Mouse (Mus musculus): ENCODE measurements at regions not wholly inside any gene's neighbourhood (a gene's known extent, or its start where the extent isn't known, plus 50 kb on each side); places are given as distances from the start of the nearest gene placed in this dataset.

- no peak for DNase-seq (ENCODE audit: low read depth, low spot score)
These were observed 54.0 kb upstream of the Thsd7b start for GRCm38 (mm10) chr1:129219098-129219497.

DNA sequence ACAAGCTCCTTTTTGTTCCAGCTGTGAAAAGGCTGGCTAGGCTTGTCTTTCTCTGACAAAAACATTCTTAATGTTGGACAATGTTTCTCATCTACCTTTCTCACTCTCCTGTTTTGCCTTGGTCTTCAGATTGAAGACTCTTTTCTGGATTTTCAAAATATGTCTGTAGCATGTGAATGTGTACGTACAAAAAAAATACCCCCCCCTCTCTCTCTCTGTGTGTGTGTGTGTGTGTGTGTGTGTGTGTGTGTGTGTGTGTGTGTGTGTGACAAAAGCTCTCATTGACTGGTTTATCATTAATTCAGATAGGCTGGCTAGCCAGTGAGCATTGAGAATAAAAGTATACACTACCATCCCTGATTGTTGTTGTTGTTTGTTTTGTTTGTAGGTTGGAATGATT is 64.3 kb upstream of the Thsd7b start:
- no peak for DNase-seq (ENCODE audit: low read depth, low spot score)

GRCm38 (mm10) chr1:129208406-129208805 is 64.7 kb upstream of the Thsd7b start:
- no peak for DNase-seq (ENCODE audit: low read depth, low spot score)

DNA sequence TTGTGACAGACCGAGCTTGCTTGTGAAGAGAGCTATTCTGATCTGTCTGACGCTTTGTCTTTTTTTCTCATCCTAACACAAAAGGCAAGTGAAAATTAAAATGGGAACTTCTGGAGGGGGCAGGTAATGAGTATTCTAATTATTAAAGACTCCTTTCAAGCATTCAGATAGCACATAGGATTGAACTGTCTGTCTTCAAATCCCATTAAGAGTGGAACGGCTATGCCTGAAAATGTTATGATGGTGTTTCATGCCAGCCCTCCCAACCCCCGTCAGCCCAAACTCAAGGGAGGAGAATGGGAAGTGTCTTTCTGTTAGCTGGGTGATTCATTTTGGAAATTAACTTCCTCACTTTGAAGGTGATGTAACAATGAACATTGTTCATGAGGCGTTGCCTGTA is 65.4 kb upstream of the Thsd7b start:
- no peak for DNase-seq (ENCODE audit: low read depth, low spot score)

DNA sequence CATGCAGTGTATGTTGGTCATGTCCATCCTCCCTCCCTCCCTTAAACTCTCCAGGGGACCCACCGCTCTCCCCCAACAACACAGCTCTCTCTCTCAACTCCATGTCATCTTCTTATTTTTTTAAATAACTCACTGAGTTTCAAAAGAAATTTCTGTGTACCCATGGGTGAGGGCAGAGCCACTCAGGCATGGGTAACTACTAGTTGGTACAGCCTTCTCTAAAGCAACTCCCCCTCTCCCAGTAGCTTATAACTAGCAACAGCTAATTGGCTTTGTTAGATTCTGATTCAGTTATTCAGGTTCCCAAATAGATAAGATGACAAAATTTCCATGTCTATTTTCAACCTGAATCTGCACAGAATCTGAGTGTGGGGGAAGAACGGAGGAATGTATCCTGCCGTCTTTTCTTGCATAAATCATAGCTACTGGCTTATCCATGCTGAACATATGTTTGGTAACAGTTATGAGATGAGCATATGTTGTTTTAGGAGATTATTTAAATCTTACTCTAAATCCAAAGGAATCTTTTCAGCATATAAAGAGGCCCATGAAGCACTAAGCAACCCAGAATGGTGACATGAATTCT is 92.8 kb upstream of the Thsd7b start:
- no peak for DNase-seq (ENCODE audit: low read depth, low spot score)

GRCm38 (mm10) chr1:129169936-129170335 is 103.2 kb upstream of the Thsd7b start:
- DNase-seq (ENCODE audit: low read depth, low spot score): no peak

DNA sequence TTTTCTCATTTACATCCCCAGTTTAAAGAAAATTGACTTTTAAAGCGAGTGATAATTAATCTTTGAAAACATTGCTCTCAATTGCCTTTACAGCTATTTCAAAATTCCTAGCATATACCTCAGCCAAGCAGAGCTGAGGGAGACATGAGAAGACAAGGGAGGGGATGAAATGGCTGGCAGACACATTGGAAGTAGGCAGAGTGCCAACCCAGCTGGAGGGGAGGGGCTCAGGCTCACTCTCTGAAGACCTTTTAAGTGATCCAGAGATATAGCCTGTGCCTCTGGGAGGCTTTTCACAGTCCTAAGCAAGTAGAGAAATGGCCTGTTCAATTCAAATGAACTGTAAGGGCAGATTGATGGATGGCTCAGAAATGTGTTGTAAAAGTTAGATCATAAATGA is 122.5 kb upstream of the Thsd7b start:
- DNase-seq (ENCODE audit: low read depth, low spot score): no peak

DNA sequence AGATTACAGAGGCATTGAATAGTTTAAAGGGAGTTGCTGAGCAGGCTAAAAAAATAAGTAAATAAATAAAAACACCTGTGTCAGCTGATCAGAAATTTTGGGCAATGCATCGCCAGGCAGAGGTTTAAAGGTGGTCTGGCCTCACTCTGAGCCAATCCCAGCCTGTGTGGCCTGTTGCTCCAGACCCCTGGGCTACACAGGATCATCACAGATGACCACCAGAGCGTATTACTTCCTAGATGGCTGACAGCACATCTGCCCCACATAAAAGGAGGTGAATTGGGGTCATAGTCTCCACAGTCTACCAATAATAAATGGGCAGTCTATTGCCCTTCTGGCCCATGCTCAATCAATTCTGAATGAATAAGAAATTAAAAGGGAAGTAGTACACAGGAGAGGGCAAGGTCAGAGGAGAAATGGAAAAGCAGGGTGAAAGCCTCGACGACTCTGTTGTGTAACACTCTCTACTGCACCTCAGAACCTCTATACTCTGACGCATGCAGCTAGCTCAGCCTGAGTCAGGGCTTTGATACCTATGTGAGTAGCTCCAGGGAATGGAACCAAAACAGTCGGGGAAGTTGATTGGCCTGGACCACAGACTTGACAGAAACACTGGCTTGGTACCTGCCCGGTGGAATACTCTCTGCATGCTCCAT is 124.2 kb upstream of the Thsd7b start:
- no peak for DNase-seq (ENCODE audit: low read depth, low spot score)

GRCm38 (mm10) chr1:129146395-129147094 is 126.6 kb upstream of the Thsd7b start:
- no peak for DNase-seq (ENCODE audit: low read depth, low spot score)

DNA sequence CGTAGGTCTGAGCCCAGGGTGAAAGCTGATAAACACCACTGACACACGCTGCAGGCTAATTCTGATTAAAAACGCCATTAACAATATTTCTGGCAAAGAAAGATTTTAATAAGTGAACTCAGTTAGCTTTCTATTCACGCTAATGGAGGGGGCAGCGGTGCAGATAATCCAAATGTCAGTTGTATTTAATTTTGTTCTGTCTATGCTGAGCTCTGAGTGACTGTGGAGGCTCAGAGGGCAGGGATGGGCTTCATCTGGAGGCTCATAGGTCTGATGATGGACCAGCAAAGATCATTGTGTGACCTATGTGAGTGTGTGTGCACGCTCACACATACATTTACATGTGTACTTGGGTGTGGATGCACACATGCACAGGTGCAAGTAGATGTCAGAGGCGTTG is 134.3 kb upstream of the Thsd7b start:
- DNase-seq (ENCODE audit: low read depth, low spot score): no peak

- no peak for DNase-seq (ENCODE audit: low read depth, low spot score)
These were observed 166.0 kb upstream of the Thsd7b start for GRCm38 (mm10) chr1:129106961-129107557.

DNA sequence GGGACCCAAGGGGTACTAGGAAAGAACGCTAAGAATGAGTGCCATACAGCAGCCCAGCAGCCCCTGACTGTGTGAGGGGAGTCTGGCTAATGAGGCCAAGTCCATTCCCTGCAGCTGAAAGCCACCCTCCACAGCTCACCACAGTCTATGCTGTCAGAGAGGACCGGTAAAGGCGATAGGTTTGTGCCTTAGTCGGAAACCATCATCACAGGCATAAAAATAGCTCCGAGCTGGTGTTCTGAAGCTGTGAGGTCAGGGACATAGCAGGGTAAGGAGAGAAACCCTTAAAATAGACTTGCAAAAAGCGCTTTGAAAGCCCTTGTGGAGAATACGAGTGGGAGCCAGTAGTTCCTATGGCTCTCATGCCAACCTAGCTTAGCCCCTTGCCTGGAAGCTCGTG is 172.1 kb upstream of the Thsd7b start:
- DNase-seq (ENCODE audit: low read depth, low spot score): no peak

- DNase-seq (ENCODE audit: low read depth, low spot score): no peak
These were observed 194.8 kb upstream of the Thsd7b start for GRCm38 (mm10) chr1:129078274-129078673.

DNA sequence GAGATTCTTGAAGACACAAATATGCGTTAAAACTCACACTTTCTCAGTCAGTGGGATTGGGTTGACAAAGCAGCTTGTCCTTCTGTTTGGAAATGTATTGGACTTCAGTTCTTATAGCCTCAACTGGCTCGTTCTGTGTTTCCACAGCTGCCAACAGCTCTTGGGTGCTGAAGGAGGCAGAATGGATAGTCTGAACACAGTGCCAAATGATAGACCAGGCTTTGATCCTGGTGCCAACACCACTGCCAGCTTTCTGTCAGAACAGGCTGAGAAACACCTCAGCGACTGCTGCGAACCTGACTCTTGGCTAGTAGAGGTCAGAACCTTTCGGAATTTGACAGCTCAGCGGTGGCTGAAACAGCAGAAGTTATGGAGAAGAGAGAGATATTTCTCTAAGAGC is 215.9 kb upstream of the Thsd7b start:
- no peak for DNase-seq (ENCODE audit: low read depth, low spot score)

DNA sequence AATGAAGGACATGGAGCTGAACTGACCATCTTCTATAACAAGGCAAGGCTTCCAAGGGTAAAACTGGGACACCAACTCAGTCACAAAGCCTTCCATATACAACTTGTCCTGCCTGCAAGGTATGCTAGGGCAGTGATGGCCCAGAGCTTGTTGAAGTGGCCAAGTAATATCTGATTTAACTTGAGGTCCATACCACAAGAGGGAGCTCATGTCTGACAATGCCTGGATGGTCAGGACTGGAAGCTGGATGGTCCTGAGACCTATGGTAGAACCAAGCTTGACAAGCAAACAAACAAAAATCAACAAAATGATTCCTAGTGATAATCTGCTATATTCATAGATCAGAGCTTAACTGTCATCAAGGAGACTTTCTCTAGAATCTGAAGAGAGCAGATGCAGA is 217.8 kb upstream of the Thsd7b start:
- no peak for DNase-seq (ENCODE audit: low read depth, low spot score)

DNA sequence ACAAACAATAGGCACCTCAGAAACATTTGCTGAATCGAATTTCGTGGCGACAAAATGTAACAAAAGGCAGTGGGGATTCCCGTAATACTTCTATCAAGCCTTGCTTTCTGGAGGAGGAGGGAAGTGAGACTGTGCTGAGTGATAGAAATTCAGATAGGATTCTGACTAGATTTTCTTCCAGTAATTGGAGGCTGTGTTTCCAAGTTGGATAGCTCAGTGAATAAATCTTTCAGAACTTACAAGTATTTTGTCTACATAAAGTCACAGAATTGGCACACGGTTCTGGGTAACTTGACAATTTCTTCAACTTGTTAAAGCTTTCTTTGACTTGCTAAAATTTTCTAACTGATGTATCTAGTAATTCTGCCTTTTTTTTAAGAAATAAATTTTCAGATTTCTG is 239.4 kb upstream of the Thsd7b start:
- DNase-seq (ENCODE audit: low read depth, low spot score): no peak

DNA sequence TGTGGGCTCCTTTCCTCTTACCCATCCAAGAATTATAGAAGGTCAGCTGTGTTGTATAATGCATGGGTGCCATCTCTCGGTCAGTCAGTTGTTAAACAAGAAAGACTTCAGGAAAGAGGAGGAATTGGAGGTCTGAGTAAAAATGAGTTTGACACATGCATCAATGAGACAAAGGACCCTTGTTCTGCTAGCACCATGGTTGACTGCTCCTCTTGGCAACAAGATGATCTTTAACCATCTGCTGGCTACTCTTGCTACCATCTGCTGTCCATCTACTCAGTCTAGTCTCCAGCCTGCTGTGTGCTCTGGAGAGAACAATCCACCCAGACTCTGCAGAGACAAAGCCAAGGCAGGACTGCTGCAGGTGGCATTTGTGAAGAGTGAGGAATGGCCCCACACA is 267.2 kb upstream of the Thsd7b start:
- DNase-seq (ENCODE audit: low read depth, low spot score): no peak

DNA sequence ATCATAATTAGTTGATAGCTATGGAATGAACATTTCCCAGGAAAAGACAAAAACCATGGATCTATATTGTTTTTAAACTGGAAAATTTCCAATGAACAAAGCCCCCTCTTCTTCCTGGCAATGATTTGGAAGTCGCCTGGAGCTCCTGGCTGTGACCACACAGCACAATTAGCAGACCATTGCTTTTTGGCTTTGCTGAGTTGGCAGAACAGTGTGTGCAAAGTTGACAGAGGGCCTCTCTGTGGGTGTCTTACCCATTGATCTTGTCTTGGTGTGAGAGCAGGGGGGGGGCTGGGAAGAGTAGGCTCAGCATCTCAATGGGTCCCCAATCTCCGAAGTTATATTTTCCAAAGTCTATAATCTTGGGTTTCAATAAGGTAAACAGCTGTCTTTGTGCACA is 270.8 kb upstream of the Thsd7b start:
- DNase-seq (ENCODE audit: low read depth, low spot score): no peak

- no peak for DNase-seq (ENCODE audit: low read depth, low spot score)
These were observed 271.3 kb upstream of the Thsd7b start for GRCm38 (mm10) chr1:129001766-129002165.

- DNase-seq (ENCODE audit: low read depth, low spot score): no peak
These were observed 273.2 kb upstream of the Thsd7b start for GRCm38 (mm10) chr1:128999741-129000517.

DNA sequence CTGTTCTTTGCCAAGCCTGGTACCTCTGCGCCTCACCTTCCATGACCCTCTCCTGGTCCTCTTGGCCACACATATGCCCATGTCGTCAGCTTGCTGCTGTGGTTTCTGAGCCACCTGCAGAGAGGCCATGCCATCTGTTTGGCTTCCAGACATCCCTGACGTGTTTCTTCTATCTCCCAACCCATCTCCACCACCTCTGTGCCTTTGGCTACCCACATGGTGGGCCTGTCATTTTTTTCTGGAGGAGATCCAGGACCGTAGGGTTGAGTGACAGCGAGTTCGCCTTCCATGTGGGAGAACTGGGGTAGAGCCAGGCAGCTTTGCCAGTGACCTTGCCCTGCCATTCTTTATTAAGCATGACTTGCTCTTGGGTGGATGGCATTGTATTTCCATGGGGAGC is 278.4 kb upstream of the Thsd7b start:
- no peak for DNase-seq (ENCODE audit: low read depth, low spot score)

GRCm38 (mm10) chr1:128983411-128983810 is 289.7 kb upstream of the Thsd7b start:
- DNase-seq (ENCODE audit: low read depth, low spot score): no peak

Data from CD4-positive helper T cell, adult 2 months (primary cell).